Mouse (Mus musculus) heart, adult 9 months (tissue): ENCODE measurements around the gene Ccdc51.

ENCODE experiments used
- DNase-seq, 2 experiments: peaks; one replicate each; pipeline ENCODE4 v3.0.0; 2022; ENCODE audit warnings: low spot score in 2 of 2

Gene Ccdc51

GRCm38 (mm10) chr9:109056916-109057315 lies 25.4 kb upstream of the Ccdc51 start:
- no peak for DNase-seq

GRCm38 (mm10) chr9:109057543-109057942 lies 24.8 kb upstream of the Ccdc51 start:
- no peak for DNase-seq

GRCm38 (mm10) chr9:109058006-109058765 lies 24.1 kb upstream of the Ccdc51 start:
- DNase-seq, result no peak

GRCm38 (mm10) chr9:109059136-109059903 lies 23.0 kb upstream of the Ccdc51 start, which contains the start of gene Trex1:
TSS of gene Trex1 (minus strand) at chr9:109059734.
- peak; percentile 94 to 95 for DNase-seq

- no peak for DNase-seq
Observed at GRCm38 (mm10) chr9:109060184-109060897, 22.0 kb upstream of the Ccdc51 start.

- DNase-seq, result no peak
Observed at GRCm38 (mm10) chr9:109060898-109061295, 21.4 kb upstream of the Ccdc51 start.

GRCm38 (mm10) chr9:109068095-109068735 lies 14.1 kb upstream of the Ccdc51 start:
- no peak for DNase-seq

- DNase-seq, result peak; percentile 88 to 91
Observed at GRCm38 (mm10) chr9:109073661-109074573, 8.4 kb upstream of the Ccdc51 start, which contains the start of gene Atrip. TSS of gene Atrip (minus strand) at chr9:109074124.

GRCm38 (mm10) chr9:109080516-109080915 lies 1.8 kb upstream of the Ccdc51 start:
- DNase-seq, result no peak

- DNase-seq, result no peak
Observed at GRCm38 (mm10) chr9:109081749-109082123, 557 bp upstream of the Ccdc51 start.

- DNase-seq, result no peak
Observed at GRCm38 (mm10) chr9:109084922-109085321, 2.6 kb downstream of the Ccdc51 start.

GRCm38 (mm10) chr9:109087987-109088386 lies 5.7 kb downstream of the Ccdc51 start:
- peak in 1 of 2 experiments; percentile 29 for DNase-seq

GRCm38 (mm10) chr9:109090446-109090845 lies 8.2 kb downstream of the Ccdc51 start:
- no peak for DNase-seq

GRCm38 (mm10) chr9:109091802-109092201 lies 9.5 kb downstream of the Ccdc51 start:
- DNase-seq, result no peak

GRCm38 (mm10) chr9:109092799-109093198 lies 10.5 kb downstream of the Ccdc51 start:
- DNase-seq, result no peak

- DNase-seq, result peak in 1 of 2 experiments; percentile 57
Observed at GRCm38 (mm10) chr9:109093786-109094552, 11.7 kb downstream of the Ccdc51 start.

- DNase-seq, result no peak
Observed at GRCm38 (mm10) chr9:109094553-109095136, 12.4 kb downstream of the Ccdc51 start.

GRCm38 (mm10) chr9:109095137-109095982 lies 13.1 kb downstream of the Ccdc51 start, which contains the start of gene Plxnb1:
TSS of gene Plxnb1 (plus strand) at chr9:109095389.
- peak; percentile 55 to 56 for DNase-seq
